Mouse (Mus musculus) erythroblast, embryonic 14.5 days (primary cell): ENCODE measurements around the gene Amigo3. TPM values are rescaled to one million over a fixed set of nuclear protein-coding genes. Genes with fewer than 3 reads are reported as not detected.
A peak's percentile ranks its signal among the peaks of the same experiment; 100 is the strongest.

ENCODE experiments used
- H3K27me3 ChIP-seq: 2 replicates; pipeline ENCODE4 v1.6.1; 2012; ENCODE audit warnings: inconsistent platforms; ENCODE audit not compliant: control insufficient read depth
- H3K36me3 ChIP-seq: 2 replicates; pipeline ENCODE4 v1.6.1; 2012; ENCODE audit warnings: mild to moderate bottlenecking, inconsistent platforms; ENCODE audit not compliant: control insufficient read depth
- H3K4me1 ChIP-seq: 2 replicates; pipeline ENCODE4 v1.6.1; 2012; ENCODE audit warnings: inconsistent platforms; ENCODE audit not compliant: control insufficient read depth
- H3K4me3 ChIP-seq: replicated peaks from 2 replicates; pipeline ENCODE3; 2012; ENCODE audit warnings: moderate library complexity, mild to moderate bottlenecking, inconsistent platforms
- H3K9me3 ChIP-seq: 2 replicates; pipeline ENCODE4 v1.6.1; 2012; ENCODE audit warnings: low read length, inconsistent platforms, mixed read lengths; ENCODE audit not compliant: control insufficient read depth
- GATA1 ChIP-seq: IDR thresholded peaks from 2 replicates; pipeline ENCODE4 v1.6.1; 2012; ENCODE audit warnings: low read length, inconsistent platforms, mixed read lengths
- TAL1 ChIP-seq: IDR thresholded peaks from 3 replicates; pipeline ENCODE4 v1.6.1; 2012; ENCODE audit warnings: low read length, inconsistent platforms, mixed read lengths
- polyA plus RNA-seq: library from polyadenylated mRNA; stranded (reverse); fragments of >175 nt; gene quantifications from 2 replicates; pipeline ENCODE4 v1.2.3, GENCODE M21; 2012

Amigo3 gene
- polyA plus RNA-seq, 1 experiment: 0.01 TPM

DNA sequence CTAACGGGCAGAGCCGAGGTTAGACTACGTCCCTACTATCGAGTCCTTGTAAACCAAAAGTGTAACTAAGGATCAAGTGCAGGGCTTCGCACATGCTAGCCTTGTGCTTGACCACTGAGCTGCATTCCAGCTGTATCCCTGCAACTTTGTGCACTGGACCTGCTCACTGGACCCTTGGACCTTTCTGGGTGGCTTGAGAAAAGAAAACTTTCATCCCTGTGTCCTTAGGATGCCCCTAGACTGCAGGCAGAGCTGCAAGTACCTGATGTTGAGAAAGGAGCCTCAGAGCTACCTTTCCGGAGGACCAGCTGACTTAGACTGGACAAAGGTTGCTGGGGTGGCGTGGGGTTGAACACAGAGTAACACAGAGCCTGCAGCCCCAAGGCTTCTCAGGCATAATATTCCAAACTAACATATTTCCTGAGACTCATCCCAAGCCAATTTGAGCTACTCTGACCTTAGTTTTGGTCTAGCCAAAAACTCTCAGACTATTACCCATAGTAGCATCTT lies 37.7 kb downstream of the Amigo3 start:
- no peak for TF ChIP-seq GATA1
- no peak for TF ChIP-seq TAL1
- Histone ChIP-seq H3K36me3 (peaks cover 86% of the 10 kb centered on the region), H3K9me3 (no peaks in the 10 kb centered on the region), H3K4me3 (no peak overlapping the region), H3K4me1 (peaks cover 84% of the 10 kb centered on the region), H3K27me3 (no peaks in the 10 kb centered on the region; the same call in 1 of the 2 replicates)

- Histone ChIP-seq H3K4me1 (peaks cover 85% of the 10 kb centered on the region), H3K36me3 (peaks cover 86% of the 10 kb centered on the region), H3K27me3 (no peaks in the 10 kb centered on the region; the same call in 1 of the 2 replicates), H3K9me3 (no peaks in the 10 kb centered on the region), H3K4me3 (peak overlapping the region; percentile 86)
- no peak for TF ChIP-seq TAL1
Observed at GRCm38 (mm10) chr9:108093586-108093985, 40.6 kb downstream of the Amigo3 start.

DNA sequence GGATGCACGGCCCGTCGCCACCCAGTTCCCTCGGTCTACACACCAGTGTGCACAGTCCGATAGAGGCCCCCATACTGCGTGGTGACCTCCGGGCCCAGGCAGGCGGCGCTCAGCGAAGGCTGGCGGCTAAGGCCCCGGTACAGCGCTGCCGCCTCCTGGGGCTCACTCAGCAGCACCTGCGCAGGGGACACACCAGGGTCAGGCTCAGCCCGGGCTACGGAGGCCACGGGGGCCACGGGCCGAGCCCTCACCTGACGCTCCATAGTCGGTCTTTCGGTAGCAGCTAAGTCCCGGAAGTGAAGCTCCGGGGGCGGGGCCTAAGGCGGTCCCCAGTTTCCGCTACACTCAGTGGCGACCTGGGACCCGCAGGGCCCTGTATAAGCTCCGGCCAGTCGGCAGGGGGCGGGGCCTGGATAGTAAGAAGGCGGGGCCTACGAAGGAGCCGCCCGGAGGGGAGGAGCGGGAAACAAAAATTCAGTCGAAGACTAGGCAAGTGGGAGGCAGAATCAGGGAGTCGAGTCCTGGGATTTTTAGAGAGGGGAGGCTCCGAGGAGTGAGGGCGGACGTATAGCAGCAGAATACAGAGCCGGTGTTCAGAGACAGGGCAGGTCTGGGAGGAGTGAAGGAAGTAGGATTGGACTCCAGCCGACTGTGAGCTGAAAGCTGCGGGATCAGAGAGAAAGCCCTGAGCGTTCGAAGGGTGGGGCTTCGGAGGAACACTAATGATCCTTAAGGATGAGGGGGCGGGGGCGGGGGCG lies 41.4 kb downstream of the Amigo3 start, which contains the start of gene Apeh:
Gene Apeh, minus strand, starts transcription at position 423 of the 758 bp plus-strand sequence.
- TF ChIP-seq TAL1 (no peak), GATA1 (no peak)
- Histone ChIP-seq H3K36me3 (peaks cover 86% of the 10 kb centered on the region), H3K9me3 (no peaks in the 10 kb centered on the region), H3K27me3 (no peaks in the 10 kb centered on the region), H3K4me3 (peak within 1 kb of the TSS; percentile 86), H3K4me1 (peaks cover 85% of the 10 kb centered on the region)

DNA sequence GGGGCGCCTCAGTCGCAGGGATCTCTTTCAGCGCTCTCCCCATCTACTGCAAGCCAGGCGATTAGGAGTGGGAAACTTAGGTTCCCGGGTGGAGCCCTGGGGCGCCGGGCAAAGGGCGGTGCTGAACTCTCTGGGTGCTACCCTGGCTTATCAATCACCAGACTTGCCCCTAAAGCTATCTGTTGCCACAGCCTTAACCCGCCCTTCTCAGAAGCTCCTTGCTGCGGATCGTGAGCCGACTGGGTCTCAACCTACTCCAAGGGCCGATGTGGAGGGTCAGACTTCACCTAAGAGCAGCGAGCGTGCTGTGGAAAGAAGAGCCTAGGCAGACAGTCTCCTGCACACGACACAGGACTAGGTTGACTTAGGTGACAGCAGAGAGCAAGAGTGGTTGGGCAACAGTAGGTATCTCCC lies 42.0 kb downstream of the Amigo3 start:
- TF ChIP-seq GATA1 (peak; percentile 95), TAL1 (peak; percentile 97)
- peak overlapping the region; percentile 86 for H3K4me3 ChIP-seq
- no peaks in the 10 kb centered on the region for H3K27me3 ChIP-seq
- no peaks in the 10 kb centered on the region for H3K9me3 ChIP-seq
- H3K4me1 ChIP-seq: peaks cover 85% of the 10 kb centered on the region
- peaks cover 86% of the 10 kb centered on the region for H3K36me3 ChIP-seq

DNA sequence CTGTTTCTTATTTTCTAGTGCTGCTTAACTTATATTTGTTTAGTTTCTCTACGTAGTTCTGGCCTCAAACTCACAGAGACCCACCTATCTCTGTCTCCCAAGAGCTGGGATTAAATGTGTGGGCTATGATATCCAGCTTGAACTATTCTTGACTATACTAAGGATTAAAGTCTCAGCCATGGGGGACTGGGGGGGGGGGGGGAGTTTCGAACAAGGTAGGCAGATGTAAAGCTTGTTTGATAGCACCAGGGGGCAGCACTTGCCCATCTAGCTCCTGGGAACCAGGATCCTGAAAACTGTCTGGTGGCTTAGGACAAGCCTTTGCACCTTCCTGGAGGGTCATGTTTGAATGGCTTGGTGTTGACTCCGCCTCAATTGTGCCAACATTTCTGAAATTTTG lies 42.6 kb downstream of the Amigo3 start:
- no peak for TF ChIP-seq GATA1
- TF ChIP-seq TAL1: no peak
- H3K4me1 ChIP-seq: peaks cover 80% of the 10 kb centered on the region
- no peaks in the 10 kb centered on the region for H3K9me3 ChIP-seq
- H3K27me3 ChIP-seq: no peaks in the 10 kb centered on the region
- peak overlapping the region; percentile 86 for H3K4me3 ChIP-seq
- peaks cover 82% of the 10 kb centered on the region for H3K36me3 ChIP-seq

- no peaks in the 10 kb centered on the region for H3K9me3 ChIP-seq
- peak overlapping the region; percentile 86 for H3K4me3 ChIP-seq
- H3K36me3 ChIP-seq: peaks cover 82% of the 10 kb centered on the region
- no peaks in the 10 kb centered on the region for H3K27me3 ChIP-seq
- peaks cover 77% of the 10 kb centered on the region for H3K4me1 ChIP-seq
- no peak for TF ChIP-seq TAL1
- TF ChIP-seq GATA1: no peak
Observed at GRCm38 (mm10) chr9:108095949-108096712, 43.2 kb downstream of the Amigo3 start.

DNA sequence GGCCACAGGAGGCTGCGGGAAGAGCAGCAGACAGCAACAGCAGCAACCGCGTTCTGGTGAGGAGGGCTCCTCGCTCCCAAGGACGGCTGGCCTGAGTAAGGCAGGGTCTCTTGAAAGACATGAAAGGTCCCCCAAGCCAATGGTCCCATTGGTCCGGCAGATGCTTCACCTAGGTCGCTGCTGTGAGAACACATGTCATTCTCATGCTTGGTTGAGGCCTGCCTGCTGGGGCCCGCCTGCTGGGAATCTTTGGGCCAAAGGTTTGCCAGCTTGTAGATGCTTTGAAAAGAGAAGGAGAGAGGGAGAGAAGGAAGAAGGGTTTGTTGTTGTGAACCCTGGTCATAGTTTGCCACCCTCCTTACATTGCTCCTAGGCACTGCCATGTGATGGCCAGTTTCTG lies 46.7 kb downstream of the Amigo3 start:
- H3K4me3 ChIP-seq: no peak overlapping the region
- TF ChIP-seq TAL1 (no peak), GATA1 (no peak)
- peaks cover 74% of the 10 kb centered on the region for H3K4me1 ChIP-seq
- peaks cover 74% of the 10 kb centered on the region for H3K36me3 ChIP-seq
- no peaks in the 10 kb centered on the region for H3K9me3 ChIP-seq
- H3K27me3 ChIP-seq: no peaks in the 10 kb centered on the region

GRCm38 (mm10) chr9:108104766-108105548 lies 52.0 kb downstream of the Amigo3 start:
- H3K4me1 ChIP-seq: peaks cover 50% of the 10 kb centered on the region
- H3K36me3 ChIP-seq: peaks cover 30% of the 10 kb centered on the region
- H3K9me3 ChIP-seq: no peaks in the 10 kb centered on the region; the same call in none of the 2 replicates
- H3K27me3 ChIP-seq: peaks cover 5% of the 10 kb centered on the region
- H3K4me3 ChIP-seq: peak overlapping the region; percentile 54
- TF ChIP-seq TAL1: no peak
- no peak for TF ChIP-seq GATA1

Other genes with a start within 250 kb of the Amigo3 start
- 2.5 and 2.9 TPM in 2 replicates for gene Rbm6, start 179.9 kb upstream of the Amigo3 start, polyA plus RNA-seq
- gene Mon1a, start 165.0 kb upstream of the Amigo3 start, polyA plus RNA-seq: 0.77 and 0.89 TPM in 2 replicates
- gene Mst1r, start 146.3 kb upstream of the Amigo3 start, polyA plus RNA-seq: 0.01 and 0.02 TPM in 2 replicates
- gene Actl11, start 124.7 kb upstream of the Amigo3 start, polyA plus RNA-seq: not detected in 2 replicates
- 0.01 TPM in 1 of 2 replicates, not detected in the other for gene Camkv, start 117.5 kb upstream of the Amigo3 start, polyA plus RNA-seq
- 0.72 and 0.97 TPM in 2 replicates for gene Traip, start 103.0 kb upstream of the Amigo3 start, polyA plus RNA-seq
- gene Uba7, start 77.7 kb upstream of the Amigo3 start, polyA plus RNA-seq: 14.4 and 22.3 TPM in 2 replicates
- gene Gm20661, start 70.1 kb upstream of the Amigo3 start, polyA plus RNA-seq: 0.06 and 0.13 TPM in 2 replicates
- 15.9 and 16.0 TPM in 2 replicates for gene Inka1, start 67.3 kb upstream of the Amigo3 start, polyA plus RNA-seq
- 0.24 and 0.25 TPM in 2 replicates for gene Cdhr4, start 60.7 kb upstream of the Amigo3 start, polyA plus RNA-seq
- not detected in 2 replicates for gene Gm20662, start 56.8 kb upstream of the Amigo3 start, polyA plus RNA-seq
- 18.1 and 20.8 TPM in 2 replicates for gene Ip6k1, start 50.7 kb upstream of the Amigo3 start, polyA plus RNA-seq
- 0.32 and 0.61 TPM in 2 replicates for gene Gmppb, start 3.9 kb upstream of the Amigo3 start, polyA plus RNA-seq
- 2.4 and 2.6 TPM in 2 replicates for gene Mst1, start 27.3 kb downstream of the Amigo3 start, polyA plus RNA-seq
- 107 and 276 TPM in 2 replicates for gene Rnf123, start 30.2 kb downstream of the Amigo3 start, polyA plus RNA-seq
- 47.5 and 65.3 TPM in 2 replicates for gene Apeh, start 41.4 kb downstream of the Amigo3 start, polyA plus RNA-seq
- gene Bsn, start 137.2 kb downstream of the Amigo3 start, polyA plus RNA-seq: 0.03 and 0.07 TPM in 2 replicates
- gene Dag1, start 210.8 kb downstream of the Amigo3 start, polyA plus RNA-seq: 0.67 and 0.75 TPM in 2 replicates
- not detected in 2 replicates for gene Nicn1, start 237.3 kb downstream of the Amigo3 start, polyA plus RNA-seq
- not detected in 2 replicates for gene Amt, start 243.7 kb downstream of the Amigo3 start, polyA plus RNA-seq